Mouse (Mus musculus) intestine, embryonic 15.5 days (tissue): ENCODE results near the gene H2afy. TPM values are rescaled to one million over a fixed set of nuclear protein-coding genes. Genes with fewer than 3 reads are reported as not detected.

ENCODE experiments used
- ATAC-seq: fragments of 200-750 bp; cut with Nextera tagmentation; 2 replicates; pipeline ENCODE4 v1.8.0; 2017; ENCODE audit warnings: moderate TSS enrichment, moderate library complexity
- H3K27ac ChIP-seq: fragments of 300-500 bp; sonication (generic); 2 replicates; pipeline ENCODE4 v1.5.1; 2015; ENCODE audit warnings: mild to moderate bottlenecking, inconsistent platforms
- H3K27me3 ChIP-seq: fragments of 300-500 bp; sonication (generic); replicated peaks from 2 replicates; pipeline ENCODE4 v1.6.1; 2015; ENCODE audit warnings: inconsistent platforms
- H3K36me3 ChIP-seq: fragments of 300-500 bp; sonication (generic); 2 replicates; pipeline ENCODE4 v1.6.1; 2015; ENCODE audit warnings: inconsistent platforms
- H3K4me1 ChIP-seq: fragments of 300-500 bp; sonication (generic); replicated peaks from 2 replicates; pipeline ENCODE4 v1.6.1; 2015; ENCODE audit warnings: inconsistent platforms
- H3K4me2 ChIP-seq: fragments of 300-500 bp; sonication (generic); replicated peaks from 2 replicates; pipeline ENCODE4 v1.6.1; 2015; ENCODE audit warnings: mild to moderate bottlenecking, inconsistent platforms
- H3K4me3 ChIP-seq: fragments of 300-500 bp; sonication (generic); replicated peaks from 2 replicates; pipeline ENCODE4 v1.5.1; 2015; ENCODE audit warnings: inconsistent platforms
- H3K9ac ChIP-seq: fragments of 300-500 bp; sonication (generic); 2 replicates; pipeline ENCODE4 v1.6.1; 2015; ENCODE audit warnings: inconsistent platforms
- H3K9me3 ChIP-seq: fragments of 300-500 bp; sonication (generic); 2 replicates; pipeline ENCODE4 v1.6.1; 2016; ENCODE audit warnings: inconsistent platforms
- WGBS: fragments of 180-500 bp; shearing (Covaris S2); methylation state at CpG from one replicate; pipeline ENCODE4 v1.1.7; 2015; 5-methylcytosine and 5-hydroxymethylcytosine counted together
- polyA plus RNA-seq: library from polyadenylated mRNA; unstranded; fragments of >200 nt; fragmentation: Nextera tagmentation; extraction: Ambion mirVana; gene quantifications from 2 replicates; pipeline ENCODE4 v1.2.1, GENCODE M21; 2015

Gene H2afy
- polyA plus RNA-seq, 1 experiment from 2014 or later, result 322 TPM

- no peak overlapping the region for H3K4me3 ChIP-seq
- H3K36me3 ChIP-seq, result peaks cover 15% of the 10 kb centered on the region
- H3K9me3 ChIP-seq, result no peaks in the 10 kb centered on the region
- H3K27me3 ChIP-seq, result no peaks in the 10 kb centered on the region
- H3K4me2 ChIP-seq, result no peak overlapping the region
- no peak for ATAC-seq
- WGBS, result 67% methylated on average over 6 of the region's 6 CpGs
- H3K4me1 ChIP-seq, result peaks cover 49% of the 10 kb centered on the region
- H3K27ac ChIP-seq, result no peak overlapping the region
- no peak overlapping the region for H3K9ac ChIP-seq
Observed at GRCm38 (mm10) chr13:56104971-56105391, 31.2 kb downstream of the H2afy start.

GRCm38 (mm10) chr13:56103796-56104746, 32.1 kb downstream of the H2afy start:
- WGBS, result 89% methylated on average over 26 of the region's 26 CpGs
- Histone ChIP-seq H3K36me3 (peaks cover 15% of the 10 kb centered on the region), H3K9ac (no peak overlapping the region), H3K4me1 (peaks cover 39% of the 10 kb centered on the region), H3K9me3 (no peaks in the 10 kb centered on the region), H3K27ac (peak overlapping the region; percentile 80; the same call in 1 of the 2 replicates), H3K4me3 (no peak overlapping the region), H3K27me3 (no peaks in the 10 kb centered on the region), H3K4me2 (no peak overlapping the region)
- no peak for ATAC-seq

GRCm38 (mm10) chr13:56102160-56102559, 34.0 kb downstream of the H2afy start:
- Histone ChIP-seq H3K4me3 (no peak overlapping the region), H3K9me3 (no peaks in the 10 kb centered on the region), H3K27ac (peak overlapping the region; percentile 80), H3K4me2 (no peak overlapping the region), H3K27me3 (no peaks in the 10 kb centered on the region), H3K9ac (no peak overlapping the region), H3K36me3 (peaks cover 15% of the 10 kb centered on the region), H3K4me1 (peaks cover 25% of the 10 kb centered on the region)
- WGBS, result 43% methylated on average over 9 of the region's 9 CpGs
- ATAC-seq, result peak; percentile 73; the same call in 1 of the 2 replicates

DNA sequence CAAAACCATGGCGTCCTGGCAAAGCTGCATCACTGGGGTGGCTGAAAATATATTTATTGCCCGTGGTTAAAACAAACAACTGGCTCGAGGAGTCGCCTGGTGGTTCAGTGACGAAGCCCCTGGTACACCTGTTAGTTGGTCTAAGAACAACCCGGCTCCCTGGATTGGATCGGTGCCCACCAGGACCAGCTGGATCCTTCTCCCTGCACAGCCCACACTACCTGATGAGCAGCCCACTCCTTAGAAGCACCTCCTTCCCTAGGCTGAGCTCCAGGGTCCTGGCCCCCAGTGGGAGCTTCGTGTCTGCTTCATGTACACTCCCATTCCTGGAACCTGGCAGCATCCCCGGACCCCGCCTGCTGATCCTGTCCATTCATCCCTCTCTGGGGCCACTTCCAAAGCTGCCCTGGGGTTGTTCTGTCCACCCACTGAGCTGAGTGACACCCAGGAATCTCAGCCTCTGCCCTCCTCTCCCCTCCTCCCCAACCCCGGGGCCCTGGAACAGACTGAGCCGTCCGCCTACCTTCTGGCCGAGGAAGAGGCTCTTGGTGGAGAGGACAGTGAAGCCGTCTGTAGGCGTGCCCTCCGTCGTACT, 40.5 kb downstream of the H2afy start:
- Histone ChIP-seq H3K4me1 (peaks cover 5% of the 10 kb centered on the region; the same call in 1 of the 2 replicates), H3K4me3 (no peak overlapping the region), H3K36me3 (peaks cover 23% of the 10 kb centered on the region), H3K27me3 (no peaks in the 10 kb centered on the region), H3K27ac (no peak overlapping the region), H3K4me2 (no peak overlapping the region), H3K9me3 (no peaks in the 10 kb centered on the region), H3K9ac (no peak overlapping the region)
- WGBS, result 82% methylated on average over 18 of the region's 18 CpGs
- peak; percentile 49; the same call in 1 of the 2 replicates for ATAC-seq

- no peaks in the 10 kb centered on the region for H3K9me3 ChIP-seq
- peaks cover 5% of the 10 kb centered on the region; the same call in 1 of the 2 replicates for H3K4me1 ChIP-seq
- no peak overlapping the region for H3K27ac ChIP-seq
- no peaks in the 10 kb centered on the region for H3K27me3 ChIP-seq
- WGBS, result 84% methylated on average over 8 of the region's 8 CpGs
- no peak overlapping the region for H3K4me3 ChIP-seq
- ATAC-seq, result no peak
- no peak overlapping the region for H3K4me2 ChIP-seq
- H3K36me3 ChIP-seq, result peaks cover 29% of the 10 kb centered on the region
- no peak overlapping the region for H3K9ac ChIP-seq
Observed at GRCm38 (mm10) chr13:56094544-56094943, 41.6 kb downstream of the H2afy start.

DNA sequence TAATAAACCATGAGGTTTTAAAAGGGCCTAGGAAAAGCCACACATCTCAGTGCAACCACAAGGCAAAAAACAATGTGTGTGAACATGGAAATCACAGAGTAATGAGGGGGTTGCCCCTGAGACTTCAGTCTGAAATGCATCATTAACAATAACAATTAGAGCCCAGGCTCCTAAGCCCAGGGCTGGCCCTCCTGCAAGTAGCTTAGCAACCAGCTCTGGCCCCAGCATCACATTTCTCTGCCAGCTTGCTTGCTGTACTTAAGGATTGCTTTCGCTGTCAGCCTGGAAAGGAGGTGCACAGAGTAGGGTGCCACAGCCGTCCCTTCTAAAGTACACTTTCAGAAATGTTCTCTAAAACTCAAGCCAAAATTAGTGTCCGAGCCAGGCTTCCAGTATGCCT, 42.5 kb downstream of the H2afy start:
- Histone ChIP-seq H3K9ac (no peak overlapping the region), H3K4me3 (no peak overlapping the region), H3K27ac (no peak overlapping the region), H3K36me3 (peaks cover 33% of the 10 kb centered on the region), H3K27me3 (no peaks in the 10 kb centered on the region), H3K9me3 (no peaks in the 10 kb centered on the region), H3K4me1 (peaks cover 5% of the 10 kb centered on the region; the same call in 1 of the 2 replicates), H3K4me2 (no peak overlapping the region)
- no peak for ATAC-seq
- WGBS, result 79% methylated on average over 3 of the region's 3 CpGs

DNA sequence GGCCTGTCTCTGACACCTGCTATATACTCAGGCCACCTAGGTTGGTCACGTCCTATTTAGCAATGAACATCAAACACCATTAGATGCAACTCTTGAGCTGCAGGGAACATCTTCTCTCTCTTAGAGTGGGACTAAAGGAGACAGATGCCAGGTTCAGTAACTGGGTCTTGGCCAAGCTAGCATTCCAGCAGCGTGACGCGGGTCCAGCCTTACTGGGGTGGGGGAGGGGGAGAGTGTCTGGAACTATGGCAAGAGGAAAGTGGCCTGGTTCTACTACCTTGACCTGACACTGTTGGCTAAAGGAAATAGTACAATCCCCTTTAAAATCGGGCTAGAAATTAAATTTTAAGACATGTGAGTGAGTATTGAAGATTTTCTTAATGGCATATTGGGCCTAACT, 43.6 kb downstream of the H2afy start:
- no peak for ATAC-seq
- Histone ChIP-seq H3K4me2 (no peak overlapping the region), H3K36me3 (peaks cover 39% of the 10 kb centered on the region), H3K9me3 (no peaks in the 10 kb centered on the region), H3K4me3 (no peak overlapping the region), H3K27me3 (no peaks in the 10 kb centered on the region), H3K27ac (no peak overlapping the region), H3K9ac (no peak overlapping the region), H3K4me1 (peaks cover 5% of the 10 kb centered on the region; the same call in 1 of the 2 replicates)
- WGBS, result 75% methylated on average over 5 of the region's 5 CpGs

- peaks cover 31% of the 10 kb centered on the region for H3K36me3 ChIP-seq
- 81% methylated on average over 2 of the region's 2 CpGs for WGBS
Observed at GRCm38 (mm10) chr13:56090597-56090996, 45.6 kb downstream of the H2afy start.

DNA sequence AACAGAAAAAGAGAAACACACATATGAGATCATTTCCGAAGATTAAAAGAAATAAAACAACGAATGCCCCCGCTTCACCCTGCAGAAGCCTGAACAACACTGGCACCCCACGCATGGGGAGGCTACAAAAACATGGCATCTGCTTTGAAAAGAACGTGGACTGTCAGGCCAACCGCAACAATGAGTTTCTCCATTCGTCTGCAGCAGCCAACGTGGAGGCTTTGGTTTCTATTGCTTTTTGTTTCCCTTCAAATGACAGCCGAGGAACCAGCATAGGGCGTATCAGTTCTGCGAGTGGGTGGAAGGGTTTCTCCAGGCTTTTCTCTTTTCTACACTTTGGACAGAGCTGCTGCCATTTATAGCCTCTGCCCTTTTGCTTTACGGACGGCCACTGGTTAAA, 47.6 kb downstream of the H2afy start:
- WGBS, result 89% methylated on average over 13 of the region's 13 CpGs
- no peak overlapping the region for H3K27ac ChIP-seq
- peaks cover 2% of the 10 kb centered on the region; the same call in 1 of the 2 replicates for H3K4me1 ChIP-seq
- ATAC-seq, result no peak
- no peaks in the 10 kb centered on the region for H3K9me3 ChIP-seq
- H3K9ac ChIP-seq, result no peak overlapping the region
- H3K27me3 ChIP-seq, result no peaks in the 10 kb centered on the region
- peaks cover 37% of the 10 kb centered on the region for H3K36me3 ChIP-seq
- H3K4me2 ChIP-seq, result no peak overlapping the region
- no peak overlapping the region for H3K4me3 ChIP-seq

More at GRCm38 (mm10) chr13:56090597-56090996, 45.6 kb downstream of the H2afy start:
- no peak overlapping the region for H3K4me3 ChIP-seq
- H3K27ac ChIP-seq, result no peak overlapping the region
- H3K9ac ChIP-seq, result no peak overlapping the region
- no peaks in the 10 kb centered on the region for H3K9me3 ChIP-seq
- ATAC-seq, result no peak
- H3K4me2 ChIP-seq, result no peak overlapping the region
- peaks cover 5% of the 10 kb centered on the region; the same call in 1 of the 2 replicates for H3K4me1 ChIP-seq
- H3K27me3 ChIP-seq, result no peaks in the 10 kb centered on the region

GRCm38 (mm10) chr13:56087936-56088335, 48.2 kb downstream of the H2afy start:
- no peaks in the 10 kb centered on the region for H3K27me3 ChIP-seq
- ATAC-seq, result no peak
- no peak overlapping the region for H3K27ac ChIP-seq
- no peak overlapping the region for H3K9ac ChIP-seq
- no peak overlapping the region for H3K4me3 ChIP-seq
- no peaks in the 10 kb centered on the region for H3K9me3 ChIP-seq
- 0 out of 2 replicates have a peak, but pooled peaks cover 2% of the 10 kb centered on the region for H3K4me1 ChIP-seq
- no peak overlapping the region for H3K4me2 ChIP-seq
- WGBS, result 94% methylated on average over 19 of the region's 19 CpGs
- H3K36me3 ChIP-seq, result peaks cover 39% of the 10 kb centered on the region

DNA sequence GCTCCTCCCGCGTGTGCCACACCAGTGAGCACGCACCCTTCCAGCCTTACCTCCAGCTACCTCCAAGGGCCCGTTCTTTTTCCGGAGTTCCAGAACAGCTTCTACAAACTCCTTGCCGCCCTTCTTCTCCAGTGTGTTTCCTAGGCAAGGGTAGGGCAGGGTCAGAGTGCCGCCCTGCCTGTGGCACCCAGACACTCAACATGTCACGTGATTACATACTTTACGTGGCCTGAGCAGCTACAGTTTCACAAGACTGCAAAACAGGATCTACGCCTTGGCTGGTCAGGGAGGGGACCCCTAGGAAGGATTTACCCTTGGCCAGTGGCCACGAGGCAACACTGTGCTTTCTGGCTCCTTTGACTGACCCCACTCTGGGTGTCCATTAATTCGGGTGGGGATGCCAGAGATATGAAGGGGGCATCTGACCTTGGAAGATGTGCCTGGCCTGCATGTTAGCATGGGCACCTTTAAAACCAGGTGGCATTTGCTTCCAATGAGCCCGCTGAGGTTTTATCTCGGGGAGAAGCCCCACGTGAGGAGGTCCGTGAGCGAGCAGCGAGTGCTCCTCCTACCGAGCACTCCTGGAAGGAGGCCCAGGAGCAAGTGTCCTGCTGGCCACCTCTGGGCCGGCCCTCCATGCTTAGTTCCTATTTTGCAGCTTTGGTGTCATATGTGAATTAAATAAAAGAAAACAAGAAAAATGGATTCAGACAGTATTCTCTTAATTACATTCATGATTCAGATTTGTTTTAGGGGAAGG, 51.8 kb downstream of the H2afy start:
- H3K36me3 ChIP-seq, result peaks cover 45% of the 10 kb centered on the region
- ATAC-seq, result no peak
- WGBS, result 88% methylated on average over 20 of the region's 20 CpGs

GRCm38 (mm10) chr13:56081656-56082055, 54.5 kb downstream of the H2afy start:
- no peaks in the 10 kb centered on the region for H3K9me3 ChIP-seq
- H3K36me3 ChIP-seq, result peaks cover 41% of the 10 kb centered on the region
- H3K27me3 ChIP-seq, result no peaks in the 10 kb centered on the region
- H3K4me3 ChIP-seq, result no peak overlapping the region
- H3K27ac ChIP-seq, result no peak overlapping the region
- H3K4me1 ChIP-seq, result 0 out of 2 replicates have a peak, but pooled peaks cover 2% of the 10 kb centered on the region
- no peak overlapping the region for H3K4me2 ChIP-seq
- no peak overlapping the region for H3K9ac ChIP-seq
- ATAC-seq, result no peak
- 87% methylated on average over 5 of the region's 5 CpGs for WGBS

More for the DNA sequence above, 51.8 kb downstream of the H2afy start:
- H3K4me1 ChIP-seq, result 0 out of 2 replicates have a peak, but pooled peaks cover under 1% of the 10 kb centered on the region
- H3K27ac ChIP-seq, result no peak overlapping the region
- no peak overlapping the region for H3K4me3 ChIP-seq
- H3K9me3 ChIP-seq, result no peaks in the 10 kb centered on the region
- no peak overlapping the region for H3K4me2 ChIP-seq
- H3K27me3 ChIP-seq, result no peaks in the 10 kb centered on the region
- H3K9ac ChIP-seq, result no peak overlapping the region
